Mouse (Mus musculus): Measurements from ENCODE around the gene Supt4a.

DNA sequence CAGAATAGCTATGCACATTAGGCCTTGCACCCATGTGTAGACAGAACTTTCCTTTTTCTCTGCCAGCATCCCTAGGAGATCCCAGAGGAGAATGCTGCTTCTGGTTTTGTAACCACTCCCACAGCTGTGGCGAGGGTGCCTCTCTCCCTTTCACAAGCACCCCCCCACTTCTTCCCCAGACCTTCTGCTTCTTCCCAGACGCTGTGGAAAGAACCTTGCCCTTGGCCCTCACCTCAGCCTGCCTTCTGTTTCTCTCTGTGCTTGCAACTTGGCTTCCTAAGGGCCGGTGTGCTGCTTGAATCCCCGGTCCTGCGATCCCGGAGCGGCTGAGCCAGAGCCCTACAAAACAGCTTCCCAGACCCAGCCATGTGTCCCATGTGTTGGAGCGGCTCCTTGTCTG lies 13.7 kb downstream of the Supt4a start:
- no peak for TF ChIP-seq NRF1 (IDR thresholded peaks at IDR 0.05; ENCODE audit: low read depth, low read length)
- no peak for TF ChIP-seq EP300 (IDR thresholded peaks at IDR 0.05; ENCODE audit: low read length)
- TF ChIP-seq POLR2A (IDR thresholded peaks at IDR 0.05; ENCODE audit: low read depth, low read length) = no peak
- TF ChIP-seq UBTF (IDR thresholded peaks at IDR 0.05; ENCODE audit: low read depth, low read length) = no peak
- TF ChIP-seq MAZ (IDR thresholded peaks at IDR 0.05; ENCODE audit: low read depth, low read length) = no peak
- TF ChIP-seq BHLHE40 (IDR thresholded peaks at IDR 0.05; ENCODE audit: low read depth, low read length) = no peak
- TF ChIP-seq E2F4 (IDR thresholded peaks at IDR 0.05; ENCODE audit: insufficient replicate concordance, low read depth, low read length) = no peak
- no peak for TF ChIP-seq MAFK (IDR thresholded peaks at IDR 0.05; ENCODE audit: insufficient replicate concordance, low read length)
- TF ChIP-seq CTCF (conservative IDR thresholded peaks at IDR 0.05 in 1 of 2, IDR thresholded peaks at IDR 0.05 in 1 of 2; ENCODE audit: low read depth in 2 of 2, low read length in 2 of 2) = no peak
- no peak for TF ChIP-seq JUND (conservative IDR thresholded peaks at IDR 0.05; ENCODE audit: low read depth, low read length)
